Mouse (Mus musculus): ENCODE measurements around the gene Gck.

GRCm38 (mm10) chr11:5887250-5887649 is 62.6 kb downstream of the Gck start:
- TF ChIP-seq POLR2A (IDR thresholded peaks at IDR 0.05; ENCODE audit: borderline replicate concordance, extremely low read depth, insufficient read depth, insufficient read length, poor library complexity, severe bottlenecking) (no peak), CTCF (IDR thresholded peaks at IDR 0.05; ENCODE audit: borderline replicate concordance, extremely low read depth, insufficient read depth, insufficient read length) (no peak)

All from brain, embryonic 14.5 days (tissue).